Mouse (Mus musculus) layer of hippocampus, postnatal 14 days (tissue): ENCODE measurements around the gene Rhbdd1. TPM values are rescaled to one million over a fixed set of nuclear protein-coding genes. Genes with fewer than 3 reads are reported as not detected.

Experiments used
- DNase-seq, 2 experiments: peaks; one replicate each; pipeline ENCODE4 v3.0.0; 2021 to 2022; ENCODE audit warnings: low spot score in 2 of 2, mixed read lengths in 1 of 2
- microRNA-seq, 2 experiments: library from miRNA; unstranded; fragments of <30 nt; microRNA quantifications; one replicate each; pipeline ENCODE4 v1.2.0; 2021
- total RNA-seq, 2 experiments: library from RNA; stranded (reverse); gene quantifications; 2 replicates each; pipeline ENCODE4 v1.2.3; 2021

The Rhbdd1 gene
- total RNA-seq, 2 experiments from 2014 or later = 6.6 to 7.5 TPM

GRCm38 (mm10) chr1:82476746-82477145, 160.5 kb downstream of the Rhbdd1 start:
- DNase-seq = no peak

DNA sequence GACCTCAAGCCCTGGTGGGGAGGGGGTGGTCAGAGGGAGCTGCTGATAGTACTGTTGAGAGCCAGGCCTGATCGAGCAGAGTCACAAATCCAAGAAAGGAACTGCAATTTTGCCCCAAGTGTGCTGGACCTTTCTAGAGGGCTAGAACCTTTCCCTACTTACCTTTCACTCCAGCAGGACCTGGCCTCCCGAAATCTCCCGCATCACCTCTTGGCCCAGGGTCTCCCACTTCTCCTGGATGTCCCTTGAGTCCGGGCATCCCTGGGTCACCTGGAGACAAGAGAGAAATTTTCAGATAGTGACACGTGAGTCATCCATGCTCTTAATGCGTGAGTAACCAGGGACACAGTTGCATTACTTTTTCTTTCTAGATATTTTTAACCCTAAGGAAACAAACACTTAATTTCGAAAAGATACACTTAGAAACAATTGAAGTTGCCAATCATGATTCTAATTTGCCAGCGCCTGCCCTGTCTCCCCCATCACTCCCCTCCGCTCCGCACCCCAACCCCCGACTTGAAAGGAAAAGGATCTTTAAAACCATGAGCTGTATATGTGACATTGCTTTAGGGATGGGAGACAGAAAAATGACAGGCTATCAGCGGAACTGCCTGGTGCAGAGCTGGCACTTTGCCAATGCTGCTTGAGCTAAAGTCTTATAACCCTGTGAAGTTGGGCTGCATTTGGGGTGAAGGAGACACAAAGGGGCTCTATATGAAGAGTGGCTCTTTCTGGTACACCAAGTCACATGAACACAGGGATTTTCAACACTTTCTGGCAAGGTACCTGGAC, 163.6 kb downstream of the Rhbdd1 start:
- no peak for DNase-seq

DNA sequence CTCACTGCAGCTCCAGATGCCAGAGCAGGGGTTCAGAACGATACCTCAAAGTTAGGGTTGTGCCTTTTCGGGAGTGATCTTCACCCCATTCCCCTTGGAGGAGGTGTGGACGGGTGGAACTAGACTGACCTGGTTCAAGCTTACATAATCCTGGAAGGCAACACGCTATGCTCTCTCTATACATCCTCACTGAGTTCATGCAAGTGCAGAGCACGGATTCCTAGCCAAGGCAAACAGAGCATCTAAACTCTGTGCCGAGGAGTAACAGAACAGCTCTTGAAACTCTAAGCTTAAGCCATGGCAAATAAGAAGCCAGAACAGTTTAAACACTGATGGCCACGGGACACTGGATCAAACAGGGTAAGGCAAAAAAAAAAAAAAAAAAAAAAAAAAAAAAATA, 166.1 kb downstream of the Rhbdd1 start:
- DNase-seq = no peak

DNA sequence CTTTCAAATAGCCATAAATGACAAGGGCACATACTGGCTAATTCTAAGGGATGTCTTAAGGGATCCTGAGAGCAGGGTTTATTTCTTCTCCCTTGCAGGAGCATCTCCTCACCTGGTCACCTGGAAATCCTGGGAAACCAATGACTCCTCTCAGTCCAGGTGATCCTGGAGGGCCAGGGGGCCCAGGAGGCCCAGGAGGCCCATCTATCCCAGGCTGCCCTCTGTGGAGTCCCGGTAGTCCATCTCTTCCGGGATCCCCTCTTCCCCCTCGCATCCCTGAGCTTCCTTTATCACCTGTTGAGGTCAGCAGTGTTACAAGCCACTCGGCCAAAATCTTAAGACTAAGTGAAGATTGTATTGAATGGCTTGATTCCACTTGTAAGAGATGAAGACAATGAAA, 170.1 kb downstream of the Rhbdd1 start:
- DNase-seq = no peak

DNA sequence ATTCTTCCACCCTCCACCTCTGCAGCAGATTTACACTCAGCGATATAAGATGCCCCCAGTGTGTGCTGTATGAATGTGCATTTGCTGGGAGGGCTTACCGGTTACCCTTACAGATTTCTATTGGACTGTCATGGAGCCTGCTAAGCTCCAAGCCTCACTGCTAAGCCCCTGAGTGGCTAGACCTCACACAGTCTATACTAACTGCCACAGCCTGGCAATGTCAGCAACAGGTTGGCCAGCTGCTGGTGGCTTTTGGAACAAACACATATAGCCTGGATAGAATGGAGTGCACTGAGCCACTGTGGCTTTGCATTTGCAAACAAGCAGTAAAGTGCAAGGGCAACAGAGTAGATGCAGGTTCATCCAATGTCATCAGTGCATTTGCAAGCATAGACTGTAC, 175.7 kb downstream of the Rhbdd1 start:
- DNase-seq = no peak

Small RNA genes lying within 50 kb of the gene (microRNA-seq; reads per million reads assigned to microRNA genes)
- gene Gm22112 = 0 reads per million in 2 experiments

Other genes with a start within 250 kb of the Rhbdd1 start
- not detected for gene Gm9747, start 83.3 kb upstream of the Rhbdd1 start, total RNA-seq
- 10 to 100 TPM; 25.8 to 29.5 TPM for gene Irs1, start 25.0 kb upstream of the Rhbdd1 start, total RNA-seq